Mouse (Mus musculus): ENCODE results near the gene 1700013G24Rik. TPM values are rescaled to one million over a fixed set of nuclear protein-coding genes. Genes with fewer than 3 reads are reported as not detected.
"Not testable (repeated sequence)": the region's sequence is repeated elsewhere in the genome, so short reads cannot be mapped to it uniquely, and the experiment has no call there.

1700013G24Rik gene
- total RNA-seq (2021): not detected

GRCm38 (mm10) chr4:137453234-137453767, at the start of gene 1700013G24Rik:
Gene 1700013G24Rik (plus strand): TSS chr4:137453284.
- no peak for DNase-seq (ENCODE audit: extremely low spot score in 1 of 2, low spot score in 1 of 2)

GRCm38 (mm10) chr4:137405571-137405970, 47.5 kb upstream of the 1700013G24Rik start:
- no peak for DNase-seq (ENCODE audit: extremely low spot score in 1 of 2, low spot score in 1 of 2)

- no peak for DNase-seq (ENCODE audit: extremely low spot score in 1 of 2, low spot score in 1 of 2)
Measured at GRCm38 (mm10) chr4:137409691-137410090, 43.4 kb upstream of the 1700013G24Rik start, which contains the start of gene Cela3a. Gene Cela3a (minus strand): TSS chr4:137409791.

- DNase-seq (ENCODE audit: extremely low spot score in 1 of 2, low spot score in 1 of 2): not testable (repeated sequence)
Measured at GRCm38 (mm10) chr4:137412185-137412709, 40.8 kb upstream of the 1700013G24Rik start.

GRCm38 (mm10) chr4:137414936-137415335, 38.1 kb upstream of the 1700013G24Rik start:
- no peak for DNase-seq (ENCODE audit: extremely low spot score in 1 of 2, low spot score in 1 of 2)

- no peak for DNase-seq (ENCODE audit: extremely low spot score in 1 of 2, low spot score in 1 of 2)
Measured at GRCm38 (mm10) chr4:137417712-137418564, 35.1 kb upstream of the 1700013G24Rik start.

GRCm38 (mm10) chr4:137430502-137430901, 22.6 kb upstream of the 1700013G24Rik start, which contains the start of gene Cela3b:
Gene Cela3b (minus strand): TSS chr4:137430540.
- no peak for DNase-seq (ENCODE audit: extremely low spot score in 1 of 2, low spot score in 1 of 2)

- DNase-seq (ENCODE audit: extremely low spot score in 1 of 2, low spot score in 1 of 2): not testable (repeated sequence)
Measured at GRCm38 (mm10) chr4:137432700-137433550, 20.2 kb upstream of the 1700013G24Rik start.

- no peak for DNase-seq (ENCODE audit: extremely low spot score in 1 of 2, low spot score in 1 of 2)
Measured at GRCm38 (mm10) chr4:137436979-137437669, 16.0 kb upstream of the 1700013G24Rik start.

GRCm38 (mm10) chr4:137438842-137439241, 14.2 kb upstream of the 1700013G24Rik start:
- no peak for DNase-seq (ENCODE audit: extremely low spot score in 1 of 2, low spot score in 1 of 2)

- DNase-seq (ENCODE audit: extremely low spot score in 1 of 2, low spot score in 1 of 2): no peak
Measured at GRCm38 (mm10) chr4:137441332-137441731, 11.8 kb upstream of the 1700013G24Rik start.

GRCm38 (mm10) chr4:137443625-137444024, 9.5 kb upstream of the 1700013G24Rik start:
- peak; percentile 81 to 97 for DNase-seq (ENCODE audit: extremely low spot score in 1 of 2, low spot score in 1 of 2)

- DNase-seq (ENCODE audit: extremely low spot score in 1 of 2, low spot score in 1 of 2): no peak
Measured at GRCm38 (mm10) chr4:137445881-137446280, 7.2 kb upstream of the 1700013G24Rik start.

GRCm38 (mm10) chr4:137447363-137448196, 5.5 kb upstream of the 1700013G24Rik start:
- DNase-seq (ENCODE audit: extremely low spot score in 1 of 2, low spot score in 1 of 2): no peak

GRCm38 (mm10) chr4:137448197-137448596, 4.9 kb upstream of the 1700013G24Rik start:
- DNase-seq (ENCODE audit: extremely low spot score in 1 of 2, low spot score in 1 of 2): no peak

- DNase-seq (ENCODE audit: extremely low spot score in 1 of 2, low spot score in 1 of 2): no peak
Measured at GRCm38 (mm10) chr4:137448641-137449040, 4.4 kb upstream of the 1700013G24Rik start.

- no peak for DNase-seq (ENCODE audit: extremely low spot score in 1 of 2, low spot score in 1 of 2)
Measured at GRCm38 (mm10) chr4:137449132-137449531, 4.0 kb upstream of the 1700013G24Rik start.

- DNase-seq (ENCODE audit: extremely low spot score in 1 of 2, low spot score in 1 of 2): no peak
Measured at GRCm38 (mm10) chr4:137449715-137450114, 3.4 kb upstream of the 1700013G24Rik start.

- no peak for DNase-seq (ENCODE audit: extremely low spot score in 1 of 2, low spot score in 1 of 2)
Measured at GRCm38 (mm10) chr4:137452190-137452589, 894 bp upstream of the 1700013G24Rik start.
